Mouse (Mus musculus): Measurements from ENCODE around the gene Rangap1. TPM values are rescaled to one million over a fixed set of nuclear protein-coding genes. Genes with fewer than 3 reads are reported as not detected.
"Not testable (repeated sequence)": the region's sequence is repeated elsewhere in the genome, so short reads cannot be mapped to it uniquely, and the experiment has no call there.

Gene Rangap1
- polyA plus RNA-seq, 1 experiment from 2014 or later: 166 TPM

DNA sequence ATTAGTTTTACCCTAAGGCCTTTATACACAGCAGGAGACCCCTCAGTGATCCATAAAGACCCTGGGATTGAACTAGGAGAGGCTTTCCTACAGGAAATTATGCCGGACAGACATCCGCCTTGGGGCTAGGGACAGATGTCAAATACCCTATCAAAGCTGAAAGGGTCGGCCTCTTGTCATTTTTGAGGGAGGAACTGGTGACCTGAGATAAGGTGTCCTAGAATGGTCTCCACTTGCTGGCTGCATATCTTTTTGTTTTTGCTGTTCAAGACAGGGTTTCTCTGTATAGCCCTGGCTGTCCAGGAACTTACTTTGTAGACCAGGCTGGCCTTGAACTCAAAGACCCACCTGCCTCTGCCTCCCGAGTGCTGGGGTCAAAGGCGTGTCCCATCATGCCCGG is 19.2 kb upstream of the Rangap1 start:
- H3K4me1 ChIP-seq (replicated peaks): no peaks in the 10 kb centered on the region
- H3K27ac ChIP-seq: no peak overlapping the region
- no peak for DNase-seq (ENCODE audit: low spot score)
- peaks cover 44% of the 10 kb centered on the region for H3K36me3 ChIP-seq
- H3K4me3 ChIP-seq: no peak overlapping the region
- 92% methylated on average over 6 of the region's 6 CpGs for WGBS
- H3K9me3 ChIP-seq: no peaks in the 10 kb centered on the region
- no peaks in the 10 kb centered on the region for H3K27me3 ChIP-seq (ENCODE audit: insufficient read depth, poor library complexity, severe bottlenecking)

DNA sequence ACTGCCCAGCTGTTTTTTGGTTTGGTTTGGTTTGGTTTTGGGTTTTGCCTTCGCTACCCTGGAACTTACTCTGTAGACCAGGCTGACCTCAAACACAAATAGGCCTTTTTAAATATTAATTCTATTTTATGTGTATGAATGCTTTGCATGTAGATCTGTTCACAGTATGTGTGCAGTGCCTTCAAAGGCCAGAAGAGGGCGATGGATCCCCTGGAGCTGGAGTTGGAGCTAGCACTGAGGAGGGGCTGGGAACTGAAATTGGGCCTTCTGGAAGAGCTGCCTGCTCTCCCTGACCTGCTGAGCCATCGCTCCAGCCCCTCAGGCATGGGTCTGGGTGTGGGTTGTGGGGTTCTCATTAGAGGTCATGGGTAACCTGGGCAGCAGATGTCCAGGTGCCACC is 16.6 kb upstream of the Rangap1 start:
- H3K36me3 ChIP-seq: peaks cover 28% of the 10 kb centered on the region
- H3K27me3 ChIP-seq (ENCODE audit: insufficient read depth, poor library complexity, severe bottlenecking): no peaks in the 10 kb centered on the region
- H3K9me3 ChIP-seq: no peaks in the 10 kb centered on the region
- no peak overlapping the region for H3K4me3 ChIP-seq
- DNase-seq (ENCODE audit: low spot score): no peak
- no peaks in the 10 kb centered on the region for H3K4me1 ChIP-seq (replicated peaks)
- H3K27ac ChIP-seq: no peak overlapping the region
- 86% methylated on average over 3 of the region's 3 CpGs for WGBS

DNA sequence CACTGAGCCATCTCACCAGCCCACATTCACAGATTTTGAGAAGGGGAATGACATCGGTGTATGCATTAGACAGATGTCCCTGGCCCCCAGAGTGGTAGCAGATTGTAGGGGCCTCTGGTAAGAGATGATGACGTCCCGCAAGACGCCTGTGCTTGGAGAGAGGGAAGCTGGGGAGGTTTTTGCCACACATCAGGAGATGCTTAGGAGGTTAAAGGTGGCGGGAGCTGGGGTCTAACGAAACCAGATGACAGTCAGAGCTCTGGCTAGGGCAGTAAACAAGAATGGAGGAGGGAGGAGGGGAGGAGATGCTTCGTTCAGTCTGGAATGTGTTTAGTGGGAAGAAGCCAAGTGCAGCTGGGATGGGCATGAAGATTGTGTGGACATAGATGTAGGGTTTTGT is 16.1 kb upstream of the Rangap1 start:
- H3K9me3 ChIP-seq: no peaks in the 10 kb centered on the region
- H3K36me3 ChIP-seq: peaks cover 29% of the 10 kb centered on the region
- no peak overlapping the region for H3K4me3 ChIP-seq
- no peaks in the 10 kb centered on the region for H3K4me1 ChIP-seq (replicated peaks)
- 80% methylated on average over 7 of the region's 7 CpGs for whole genome bisulfite sequencing
- no peak overlapping the region for H3K27ac ChIP-seq
- DNase-seq (ENCODE audit: low spot score): peak; percentile 23
- no peaks in the 10 kb centered on the region for H3K27me3 ChIP-seq (ENCODE audit: insufficient read depth, poor library complexity, severe bottlenecking)

DNA sequence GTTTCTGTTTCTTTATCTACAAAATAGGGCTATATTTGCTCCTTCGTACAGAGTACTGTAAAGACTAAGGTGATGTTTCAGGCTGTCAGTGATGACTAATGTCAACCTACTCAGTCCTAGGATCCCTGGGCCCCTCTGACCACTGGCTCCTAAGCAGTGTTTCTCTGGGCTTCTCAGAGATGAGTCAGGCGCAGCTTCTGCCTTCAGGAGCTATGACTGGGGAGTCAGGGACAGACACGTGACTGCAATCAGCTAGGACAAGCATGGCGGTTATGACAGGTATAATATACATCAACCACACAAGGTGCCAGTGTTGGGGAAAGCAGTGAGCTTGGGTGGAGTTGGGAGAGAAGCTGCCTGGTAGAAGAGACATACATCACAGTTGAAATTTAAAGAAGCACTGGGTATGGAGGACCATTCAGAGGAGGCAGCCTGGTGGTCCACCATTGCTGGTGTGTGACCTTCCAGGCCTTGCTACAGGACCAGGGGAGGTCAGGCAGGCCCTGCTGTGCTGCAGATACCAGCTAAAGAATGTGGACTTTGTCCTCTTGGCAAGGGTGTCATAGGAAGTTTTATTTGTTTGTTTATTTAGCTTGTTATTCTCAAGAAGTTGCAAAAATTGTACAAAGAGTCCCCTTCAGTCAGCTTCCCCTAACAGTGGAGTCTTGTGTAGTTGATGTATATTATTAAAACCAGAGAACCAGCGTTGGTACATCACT is 15.2 kb upstream of the Rangap1 start:
- Histone ChIP-seq H3K9me3 (no peaks in the 10 kb centered on the region), H3K27me3 (ENCODE audit: insufficient read depth, poor library complexity, severe bottlenecking) (no peaks in the 10 kb centered on the region), H3K27ac (no peak overlapping the region), H3K4me3 (no peak overlapping the region), H3K4me1 (replicated peaks) (no peaks in the 10 kb centered on the region), H3K36me3 (peaks cover 35% of the 10 kb centered on the region)
- DNase-seq (ENCODE audit: low spot score): no peak
- 91% methylated on average over 5 of the region's 5 CpGs for WGBS

- Histone ChIP-seq H3K27ac (no peak overlapping the region), H3K4me1 (replicated peaks) (no peaks in the 10 kb centered on the region), H3K36me3 (peaks cover 45% of the 10 kb centered on the region), H3K27me3 (ENCODE audit: insufficient read depth, poor library complexity, severe bottlenecking) (no peaks in the 10 kb centered on the region), H3K4me3 (no peak overlapping the region), H3K9me3 (0 out of 2 replicates have a peak, but pooled peaks cover 4% of the 10 kb centered on the region)
- DNase-seq (ENCODE audit: low spot score): no peak
- 97% methylated on average over 3 of the region's 3 CpGs for WGBS
These were observed 14.2 kb upstream of the Rangap1 start for GRCm38 (mm10) chr15:81759542-81759941.

DNA sequence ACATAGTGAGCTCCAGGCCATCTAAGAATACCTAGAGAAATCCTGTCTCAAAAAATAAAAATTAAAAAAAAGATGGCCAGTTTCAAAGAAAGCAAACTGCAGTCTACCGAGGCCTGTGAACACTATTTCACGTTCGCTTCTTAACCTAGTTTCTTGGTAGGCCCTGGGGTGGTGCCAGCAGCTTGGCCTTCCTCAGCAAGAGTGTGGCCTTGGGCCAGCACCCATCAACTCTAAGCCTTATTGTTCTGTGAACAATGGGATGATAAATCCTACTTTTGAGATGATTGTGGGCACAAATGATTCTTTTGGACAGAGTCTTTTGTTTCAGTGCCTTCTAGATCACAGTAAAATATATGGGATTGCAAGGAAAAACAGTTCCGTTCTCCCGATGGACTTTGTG is 13.4 kb upstream of the Rangap1 start:
- Histone ChIP-seq H3K27ac (no peak overlapping the region), H3K36me3 (peaks cover 53% of the 10 kb centered on the region), H3K4me1 (replicated peaks) (no peaks in the 10 kb centered on the region), H3K27me3 (ENCODE audit: insufficient read depth, poor library complexity, severe bottlenecking) (no peaks in the 10 kb centered on the region), H3K9me3 (0 out of 2 replicates have a peak, but pooled peaks cover 4% of the 10 kb centered on the region), H3K4me3 (no peak overlapping the region)
- WGBS: 94% methylated on average over 5 of the region's 5 CpGs
- DNase-seq (ENCODE audit: low spot score): no peak

- Histone ChIP-seq H3K27me3 (ENCODE audit: insufficient read depth, poor library complexity, severe bottlenecking) (no peaks in the 10 kb centered on the region), H3K36me3 (peaks cover 52% of the 10 kb centered on the region), H3K27ac (no peak overlapping the region), H3K4me3 (no peak overlapping the region), H3K4me1 (replicated peaks) (peaks cover 4% of the 10 kb centered on the region; the same call in 1 of the 2 replicates), H3K9me3 (0 out of 2 replicates have a peak, but pooled peaks cover 4% of the 10 kb centered on the region)
- WGBS: 93% methylated on average over 9 of the region's 9 CpGs
- no peak for DNase-seq (ENCODE audit: low spot score)
These were observed 8.3 kb upstream of the Rangap1 start for GRCm38 (mm10) chr15:81753669-81754068.

DNA sequence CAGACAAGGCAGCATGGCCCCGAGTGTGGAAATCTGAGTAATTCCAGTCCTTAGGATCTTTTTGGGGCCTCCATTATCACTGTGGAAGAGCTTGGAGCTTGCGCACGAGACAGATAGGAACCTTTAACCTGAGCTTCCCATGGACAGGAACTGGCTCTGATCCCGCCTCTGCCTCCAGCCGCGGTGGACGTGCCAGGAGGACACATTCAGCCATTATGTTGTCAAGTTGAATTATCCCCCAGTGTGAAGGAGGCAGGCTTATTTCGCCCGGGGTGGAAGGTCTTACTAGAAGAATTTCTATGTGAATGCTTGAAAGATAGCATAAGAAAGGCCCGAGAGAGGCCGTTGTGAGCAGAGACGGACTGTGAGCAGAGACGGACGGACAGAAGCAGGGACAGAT is 4.4 kb upstream of the Rangap1 start:
- Histone ChIP-seq H3K9me3 (no peaks in the 10 kb centered on the region), H3K4me1 (replicated peaks) (peaks cover 18% of the 10 kb centered on the region), H3K36me3 (peaks cover 33% of the 10 kb centered on the region), H3K27me3 (ENCODE audit: insufficient read depth, poor library complexity, severe bottlenecking) (no peaks in the 10 kb centered on the region), H3K27ac (no peak overlapping the region), H3K4me3 (no peak overlapping the region)
- DNase-seq (ENCODE audit: low spot score): no peak
- WGBS: 76% methylated on average over 14 of the region's 14 CpGs

DNA sequence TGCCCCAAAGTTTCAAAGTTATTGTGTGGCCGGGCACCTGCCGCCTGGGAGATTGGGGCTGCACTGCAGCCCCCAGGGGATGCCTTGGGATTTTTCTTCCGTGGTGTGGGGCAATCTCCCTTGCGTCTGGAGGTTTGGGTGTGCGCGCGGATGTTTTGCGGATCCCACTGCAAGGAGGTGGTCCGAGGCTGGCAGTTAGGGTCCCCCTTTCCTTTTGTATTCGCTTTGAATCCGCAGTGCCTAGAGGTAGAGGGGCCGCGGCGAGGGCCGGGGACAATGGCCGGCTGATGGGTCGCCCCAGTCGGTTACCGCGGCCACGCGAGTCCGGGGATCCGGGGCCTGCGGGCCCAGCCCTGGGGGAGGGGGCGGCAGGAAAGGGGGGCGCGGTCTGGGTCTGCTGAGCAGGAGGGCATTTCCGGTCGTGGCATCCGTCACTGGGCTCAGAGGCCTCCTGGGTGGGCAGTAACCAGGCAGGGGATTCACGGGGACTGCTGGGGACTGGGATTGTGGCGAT is 328 bp upstream of the Rangap1 start:
- peak; percentile 78 for DNase-seq (ENCODE audit: low spot score)
- Histone ChIP-seq H3K27ac (peak overlapping the region; percentile 96), H3K36me3 (0 out of 2 replicates have a peak, but pooled peaks cover 6% of the 10 kb centered on the region), H3K27me3 (ENCODE audit: insufficient read depth, poor library complexity, severe bottlenecking) (no peaks in the 10 kb centered on the region), H3K9me3 (no peaks in the 10 kb centered on the region), H3K4me3 (peak overlapping the region; percentile 75), H3K4me1 (replicated peaks) (peaks cover 26% of the 10 kb centered on the region)
- under 1% methylated on average over 33 of the region's 33 CpGs for WGBS

DNA sequence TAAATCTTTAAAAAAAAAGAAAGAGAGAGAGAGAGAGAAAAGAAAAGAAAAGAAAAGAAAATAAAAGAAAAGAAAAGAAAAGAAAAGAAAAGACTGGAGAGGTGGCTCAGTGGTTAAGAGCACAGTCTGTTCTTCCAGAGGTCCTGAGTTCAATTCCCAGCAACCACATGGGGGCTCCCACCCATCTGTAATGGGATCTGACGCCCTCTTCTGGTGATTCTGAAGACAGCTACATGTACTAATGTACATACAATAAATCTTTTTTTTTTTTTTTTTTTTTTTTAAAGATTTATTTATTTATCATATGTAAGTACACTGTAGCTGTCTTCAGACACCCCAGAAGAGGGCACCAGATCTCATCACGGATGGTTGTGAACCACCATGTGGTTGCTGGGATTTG is 3.0 kb downstream of the Rangap1 start:
- not testable (repeated sequence) for H3K27ac ChIP-seq; H3K27me3 ChIP-seq (ENCODE audit: insufficient read depth, poor library complexity, severe bottlenecking); H3K36me3 ChIP-seq; H3K9me3 ChIP-seq; DNase-seq (ENCODE audit: low spot score); H3K4me3 ChIP-seq
- WGBS: 42% methylated on average over 2 of the region's 2 CpGs
- H3K4me1 ChIP-seq (replicated peaks): peaks cover 22% of the 10 kb centered on the region

DNA sequence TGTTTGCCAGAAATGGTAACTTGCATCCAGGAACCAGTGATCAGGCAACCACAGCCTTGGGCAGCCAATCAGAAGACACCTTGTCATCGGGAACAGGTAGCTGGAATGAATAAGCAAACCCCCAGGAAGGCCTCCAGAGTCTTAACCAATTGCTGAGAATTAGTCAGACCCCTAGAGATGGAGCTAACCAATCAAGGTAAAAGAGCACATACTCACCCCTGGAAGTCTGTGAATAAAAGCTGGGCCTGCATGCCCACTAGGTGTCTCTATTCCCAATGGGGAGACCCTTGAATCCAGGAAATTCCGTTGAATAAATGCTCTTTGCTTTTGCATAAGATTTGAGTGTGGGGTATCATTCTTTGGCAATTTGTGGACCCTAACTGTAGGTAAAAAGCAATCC is 5.4 kb downstream of the Rangap1 start:
- Histone ChIP-seq H3K27me3 (ENCODE audit: insufficient read depth, poor library complexity, severe bottlenecking) (no peaks in the 10 kb centered on the region), H3K9me3 (no peaks in the 10 kb centered on the region), H3K4me3 (no peak overlapping the region), H3K36me3 (no peaks in the 10 kb centered on the region), H3K27ac (no peak overlapping the region), H3K4me1 (replicated peaks) (peaks cover 10% of the 10 kb centered on the region)
- no peak for DNase-seq (ENCODE audit: low spot score)
- WGBS: 9% methylated on average over 2 of the region's 2 CpGs

- Histone ChIP-seq H3K27me3 (ENCODE audit: insufficient read depth, poor library complexity, severe bottlenecking) (no peaks in the 10 kb centered on the region), H3K9me3 (no peaks in the 10 kb centered on the region), H3K4me1 (replicated peaks) (peaks cover 4% of the 10 kb centered on the region), H3K36me3 (no peaks in the 10 kb centered on the region), H3K4me3 (no peak overlapping the region), H3K27ac (no peak overlapping the region)
- no peak for DNase-seq (ENCODE audit: low spot score)
- 82% methylated on average over 3 of the region's 3 CpGs for WGBS
These were observed 6.0 kb downstream of the Rangap1 start for GRCm38 (mm10) chr15:81739296-81739695.

- H3K4me1 ChIP-seq (replicated peaks): no peaks in the 10 kb centered on the region
- no peak overlapping the region for H3K27ac ChIP-seq
- WGBS: 59% methylated on average over 3 of the region's 3 CpGs
- no peaks in the 10 kb centered on the region for H3K27me3 ChIP-seq (ENCODE audit: insufficient read depth, poor library complexity, severe bottlenecking)
- no peaks in the 10 kb centered on the region for H3K36me3 ChIP-seq
- DNase-seq (ENCODE audit: low spot score): no peak
- no peak overlapping the region for H3K4me3 ChIP-seq
- no peaks in the 10 kb centered on the region for H3K9me3 ChIP-seq
These were observed 10.3 kb downstream of the Rangap1 start for GRCm38 (mm10) chr15:81735075-81735474.

All from hindbrain, embryonic 10.5 days (tissue).